Mouse (Mus musculus) midbrain, embryonic 10.5 days (tissue): ENCODE measurements at regions not wholly inside any gene's neighbourhood (a gene's known extent, or its start where the extent isn't known, plus 50 kb on each side); places are given as distances from the start of the nearest gene placed in this dataset.
A peak's percentile ranks its signal among the peaks of the same experiment; 100 is the strongest.

ENCODE experiments used
- DNase-seq: peaks from one replicate; pipeline ENCODE4 v3.0.0-alpha.2; 2017; ENCODE audit warnings: low spot score
- H3K27ac ChIP-seq: fragments of 300-500 bp; sonication (generic); replicated peaks from 2 replicates; pipeline ENCODE4 v1.5.1; 2016; ENCODE audit warnings: mild to moderate bottlenecking
- H3K27me3 ChIP-seq: fragments of 300-500 bp; sonication (generic); 2 replicates; pipeline ENCODE4 v1.6.1; 2016; ENCODE audit warnings: low read depth, mild to moderate bottlenecking; ENCODE audit not compliant: poor library complexity, severe bottlenecking
- H3K36me3 ChIP-seq: fragments of 300-500 bp; sonication (generic); 2 replicates; pipeline ENCODE4 v1.6.1; 2016; ENCODE audit warnings: mild to moderate bottlenecking, moderate library complexity
- H3K4me1 ChIP-seq: fragments of 300-500 bp; sonication (generic); 2 replicates; pipeline ENCODE4 v1.6.1; 2016
- H3K4me3 ChIP-seq: fragments of 300-500 bp; sonication (generic); 2 replicates; pipeline ENCODE4 v1.5.1; 2016; ENCODE audit warnings: mild to moderate bottlenecking, moderate library complexity
- H3K9me3 ChIP-seq: fragments of 300-500 bp; sonication (generic); replicated peaks from 2 replicates; pipeline ENCODE4 v1.6.1; 2016; ENCODE audit warnings: mild to moderate bottlenecking
- WGBS: fragments of 180-500 bp; shearing (Covaris S2); methylation state at CpG from one replicate; pipeline ENCODE4 v1.1.7; 2016; 5-methylcytosine and 5-hydroxymethylcytosine counted together

GRCm38 (mm10) chr9:69672657-69673462, 87.9 kb downstream of the Foxb1 start:
- Histone ChIP-seq H3K4me3 (no peak overlapping the region), H3K36me3 (no peaks in the 10 kb centered on the region), H3K4me1 (peaks cover 47% of the 10 kb centered on the region), H3K9me3 (no peaks in the 10 kb centered on the region), H3K27ac (no peak overlapping the region), H3K27me3 (peaks cover 73% of the 10 kb centered on the region)
- DNase-seq, result no peak
- 68% methylated on average over 13 of the region's 13 CpGs for WGBS

- peak; percentile 28 for DNase-seq
- 2% methylated on average over 18 of the region's 18 CpGs for WGBS
- H3K4me1 ChIP-seq, result peaks cover 54% of the 10 kb centered on the region
- peak overlapping the region; percentile 82 for H3K27ac ChIP-seq
- H3K4me3 ChIP-seq, result peak overlapping the region; percentile 54
- H3K9me3 ChIP-seq, result no peaks in the 10 kb centered on the region
- H3K27me3 ChIP-seq, result peaks cover 84% of the 10 kb centered on the region
- H3K36me3 ChIP-seq, result no peaks in the 10 kb centered on the region
Measured at GRCm38 (mm10) chr9:69671199-69671598, 89.5 kb downstream of the Foxb1 start.

- DNase-seq, result peak; percentile 76
- Histone ChIP-seq H3K27ac (peak overlapping the region; percentile 82), H3K27me3 (peaks cover 85% of the 10 kb centered on the region), H3K9me3 (no peaks in the 10 kb centered on the region), H3K4me3 (peak overlapping the region; percentile 54), H3K4me1 (peaks cover 54% of the 10 kb centered on the region), H3K36me3 (no peaks in the 10 kb centered on the region)
- under 1% methylated on average over 17 of the region's 17 CpGs for WGBS
Measured at GRCm38 (mm10) chr9:69670551-69671044, 90.1 kb downstream of the Foxb1 start.

- H3K9me3 ChIP-seq, result no peaks in the 10 kb centered on the region
- WGBS, result 2% methylated on average over 25 of the region's 25 CpGs
- H3K27me3 ChIP-seq, result peaks cover 89% of the 10 kb centered on the region
- H3K27ac ChIP-seq, result peak overlapping the region; percentile 82; the same call in 1 of the 2 replicates
- no peaks in the 10 kb centered on the region for H3K36me3 ChIP-seq
- peak; percentile 44 for DNase-seq
- peak overlapping the region; percentile 54 for H3K4me3 ChIP-seq
- H3K4me1 ChIP-seq, result peaks cover 54% of the 10 kb centered on the region
Measured at GRCm38 (mm10) chr9:69669611-69670550, 90.9 kb downstream of the Foxb1 start.

- Histone ChIP-seq H3K27me3 (peaks cover 87% of the 10 kb centered on the region), H3K4me3 (no peak overlapping the region), H3K9me3 (no peaks in the 10 kb centered on the region), H3K36me3 (no peaks in the 10 kb centered on the region), H3K27ac (0 out of 2 replicates have a peak overlapping the region, but pooled peaks have one; percentile 9), H3K4me1 (peaks cover 54% of the 10 kb centered on the region)
- WGBS, result 2% methylated on average over 9 of the region's 9 CpGs
- no peak for DNase-seq
Measured at GRCm38 (mm10) chr9:69668475-69669090, 92.2 kb downstream of the Foxb1 start.

- no peak overlapping the region for H3K27ac ChIP-seq
- H3K9me3 ChIP-seq, result no peaks in the 10 kb centered on the region
- H3K27me3 ChIP-seq, result peaks cover 72% of the 10 kb centered on the region
- peaks cover 45% of the 10 kb centered on the region for H3K4me1 ChIP-seq
- 68% methylated on average over 7 of the region's 7 CpGs for WGBS
- no peak overlapping the region for H3K4me3 ChIP-seq
- H3K36me3 ChIP-seq, result no peaks in the 10 kb centered on the region
- DNase-seq, result no peak
Measured at GRCm38 (mm10) chr9:69667064-69667533, 93.6 kb downstream of the Foxb1 start.

GRCm38 (mm10) chr9:69664201-69664600, 96.5 kb downstream of the Foxb1 start:
- no peaks in the 10 kb centered on the region for H3K9me3 ChIP-seq
- H3K4me1 ChIP-seq, result peaks cover 20% of the 10 kb centered on the region
- H3K27ac ChIP-seq, result no peak overlapping the region
- no peaks in the 10 kb centered on the region for H3K36me3 ChIP-seq
- peaks cover 49% of the 10 kb centered on the region for H3K27me3 ChIP-seq
- WGBS, result 87% methylated on average over 3 of the region's 3 CpGs
- DNase-seq, result no peak
- no peak overlapping the region for H3K4me3 ChIP-seq

- H3K36me3 ChIP-seq, result no peaks in the 10 kb centered on the region
- H3K9me3 ChIP-seq, result no peaks in the 10 kb centered on the region
- peak; percentile 44 for DNase-seq
- no peak overlapping the region for H3K27ac ChIP-seq
- WGBS, result 38% methylated on average over 5 of the region's 5 CpGs
- H3K27me3 ChIP-seq, result peaks cover 31% of the 10 kb centered on the region
- H3K4me1 ChIP-seq, result peaks cover 2% of the 10 kb centered on the region
- no peak overlapping the region for H3K4me3 ChIP-seq
Measured at GRCm38 (mm10) chr9:69662394-69662793, 98.3 kb downstream of the Foxb1 start.

GRCm38 (mm10) chr9:69658276-69658675, 102.5 kb downstream of the Foxb1 start:
- Histone ChIP-seq H3K36me3 (no peaks in the 10 kb centered on the region), H3K4me1 (no peaks in the 10 kb centered on the region), H3K4me3 (no peak overlapping the region), H3K27me3 (no peaks in the 10 kb centered on the region), H3K9me3 (no peaks in the 10 kb centered on the region), H3K27ac (no peak overlapping the region)
- WGBS, result 95% methylated on average over 4 of the region's 4 CpGs
- no peak for DNase-seq

GRCm38 (mm10) chr9:69656053-69656452, 104.7 kb downstream of the Foxb1 start:
- 87% methylated on average over 6 of the region's 6 CpGs for WGBS
- no peaks in the 10 kb centered on the region for H3K27me3 ChIP-seq
- DNase-seq, result no peak
- no peaks in the 10 kb centered on the region for H3K36me3 ChIP-seq
- no peak overlapping the region for H3K27ac ChIP-seq
- no peaks in the 10 kb centered on the region for H3K4me1 ChIP-seq
- H3K9me3 ChIP-seq, result no peaks in the 10 kb centered on the region
- no peak overlapping the region for H3K4me3 ChIP-seq

GRCm38 (mm10) chr9:69652106-69652505, 108.6 kb downstream of the Foxb1 start:
- 90% methylated on average over 4 of the region's 4 CpGs for WGBS
- Histone ChIP-seq H3K4me3 (no peak overlapping the region), H3K27me3 (no peaks in the 10 kb centered on the region), H3K36me3 (no peaks in the 10 kb centered on the region), H3K27ac (no peak overlapping the region), H3K4me1 (no peaks in the 10 kb centered on the region), H3K9me3 (no peaks in the 10 kb centered on the region)
- DNase-seq, result no peak

- DNase-seq, result no peak
- Histone ChIP-seq H3K36me3 (no peaks in the 10 kb centered on the region), H3K27ac (no peak overlapping the region), H3K27me3 (no peaks in the 10 kb centered on the region), H3K4me1 (no peaks in the 10 kb centered on the region), H3K9me3 (no peaks in the 10 kb centered on the region), H3K4me3 (no peak overlapping the region)
- WGBS, result 77% methylated on average over 8 of the region's 8 CpGs
Measured at GRCm38 (mm10) chr9:69651608-69652007, 109.1 kb downstream of the Foxb1 start.
